Mouse (Mus musculus) liver, embryonic 12.5 days (tissue): ENCODE data around the gene Snx14. TPM values are rescaled to one million over a fixed set of nuclear protein-coding genes. Genes with fewer than 3 reads are reported as not detected.
"Not testable (repeated sequence)": the region's sequence is repeated elsewhere in the genome, so short reads cannot be mapped to it uniquely, and the experiment has no call there.

Experiments
- ATAC-seq: fragments of 200-750 bp; cut with Nextera tagmentation; 2 replicates; pipeline ENCODE4 v1.8.0; 2017; ENCODE audit warnings: moderate number of reproducible peaks, mild to moderate bottlenecking, moderate library complexity
- H3K27ac ChIP-seq: fragments of 300-500 bp; sonication (generic); 2 replicates; pipeline ENCODE4 v1.5.1; 2016; ENCODE audit warnings: mild to moderate bottlenecking
- H3K27me3 ChIP-seq: fragments of 300-500 bp; sonication (generic); replicated peaks from 2 replicates; pipeline ENCODE4 v1.6.1; 2016; ENCODE audit warnings: mild to moderate bottlenecking, moderate library complexity
- H3K36me3 ChIP-seq: fragments of 300-500 bp; sonication (generic); 2 replicates; pipeline ENCODE4 v1.6.1; 2016; ENCODE audit warnings: mild to moderate bottlenecking, moderate library complexity
- H3K4me1 ChIP-seq: fragments of 300-500 bp; sonication (generic); 2 replicates; pipeline ENCODE4 v1.6.1; 2016
- H3K4me2 ChIP-seq: fragments of 300-500 bp; sonication (generic); 2 replicates; pipeline ENCODE4 v1.6.1; 2016; ENCODE audit warnings: mild to moderate bottlenecking, moderate library complexity
- H3K4me3 ChIP-seq: fragments of 300-500 bp; sonication (generic); 2 replicates; pipeline ENCODE4 v1.5.1; 2016; ENCODE audit warnings: mild to moderate bottlenecking, moderate library complexity
- H3K9ac ChIP-seq: fragments of 300-500 bp; sonication (generic); 2 replicates; pipeline ENCODE4 v1.6.1; 2016; ENCODE audit warnings: mild to moderate bottlenecking, moderate library complexity
- H3K9me3 ChIP-seq: fragments of 300-500 bp; sonication (generic); replicated peaks from 2 replicates; pipeline ENCODE4 v1.6.1; 2016; ENCODE audit warnings: mild to moderate bottlenecking, moderate library complexity
- WGBS: fragments of 180-500 bp; shearing (Covaris S2); methylation state at CpG from one replicate; pipeline ENCODE4 v1.1.7; 2016; ENCODE audit not compliant: insufficient replicate concordance; 5-methylcytosine and 5-hydroxymethylcytosine counted together
- polyA plus RNA-seq: library from polyadenylated mRNA; unstranded; fragments of >200 nt; fragmentation: Nextera tagmentation; extraction: Ambion mirVana; gene quantifications from 2 replicates; pipeline ENCODE4 v1.2.1, GENCODE M21; 2016

The Snx14 gene
- 14.5 and 16.0 TPM in 2 replicates for polyA plus RNA-seq

DNA sequence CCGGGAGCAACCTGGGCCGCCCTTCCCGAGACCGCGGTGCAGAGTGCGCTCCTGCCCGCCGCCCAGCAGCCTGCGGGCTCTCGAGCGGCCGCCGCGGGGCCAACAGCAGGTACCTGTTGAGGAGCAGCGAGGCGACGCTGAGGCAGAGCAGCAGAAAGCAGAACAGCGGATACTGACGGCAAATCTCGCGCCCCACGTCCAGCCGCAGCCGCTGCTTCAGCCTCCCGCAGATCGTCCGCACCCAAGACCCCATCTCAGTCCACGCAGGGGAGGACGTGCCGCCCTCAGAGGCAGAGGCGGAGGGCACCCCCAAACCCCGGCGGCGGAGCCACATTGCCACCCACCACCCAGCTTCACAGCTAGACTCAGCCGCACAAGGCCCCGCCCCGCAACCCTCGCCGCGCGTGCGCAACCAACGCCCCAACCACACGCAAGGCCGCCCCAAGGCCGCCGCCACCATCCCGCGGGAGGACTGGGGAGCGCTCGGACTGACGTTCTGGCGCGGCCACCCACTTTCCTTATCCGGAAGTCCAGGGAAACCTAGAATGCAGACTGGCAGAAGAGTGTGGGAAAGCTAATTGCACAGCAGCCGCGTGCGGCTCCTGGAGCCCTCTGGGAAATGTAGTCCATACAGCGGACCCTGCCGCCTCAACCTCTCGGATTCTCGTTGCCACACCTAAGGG is at the start of gene Snx14:
Gene Snx14 (minus strand): TSS at position 404 of the 683 bp plus-strand sequence.
- peak; percentile 97 for ATAC-seq
- peaks cover 27% of the 10 kb centered on the region for H3K4me1 ChIP-seq
- WGBS, result under 1% methylated on average over 62 of the region's 62 CpGs
- H3K27me3 ChIP-seq, result no peaks in the 10 kb centered on the region
- H3K9ac ChIP-seq, result peak within 1 kb of the TSS; percentile 89
- H3K9me3 ChIP-seq, result no peaks in the 10 kb centered on the region
- H3K4me2 ChIP-seq, result peak within 1 kb of the TSS; percentile 93
- H3K36me3 ChIP-seq, result 0 out of 2 replicates have a peak, but pooled peaks cover 6% of the 10 kb centered on the region
- H3K4me3 ChIP-seq, result peak within 1 kb of the TSS; percentile 85
- H3K27ac ChIP-seq, result peak within 1 kb of the TSS; percentile 96

DNA sequence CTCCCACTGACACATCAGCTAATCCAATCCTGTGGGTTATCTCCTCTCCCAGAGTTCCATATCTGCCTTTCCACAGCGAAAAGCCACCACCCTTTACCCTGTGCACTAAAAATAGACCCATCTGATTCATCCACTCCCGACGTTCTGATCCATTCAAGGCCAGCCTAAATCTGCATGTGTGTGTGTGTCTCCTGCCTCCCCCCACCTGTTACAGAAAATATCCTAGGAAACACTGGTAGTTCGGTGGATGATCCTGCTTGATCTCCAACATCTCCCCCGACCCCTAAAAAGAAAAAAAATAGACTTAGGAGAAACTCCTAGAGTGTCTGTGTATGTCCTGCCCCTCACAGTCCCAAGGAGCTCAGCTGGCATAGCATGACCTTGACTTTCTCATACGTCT is 45.8 kb upstream of the Snx14 start:
- H3K4me2 ChIP-seq, result no peak overlapping the region
- WGBS, result 32% methylated on average over 6 of the region's 6 CpGs
- H3K27ac ChIP-seq, result no peak overlapping the region
- H3K4me3 ChIP-seq, result no peak overlapping the region
- H3K9ac ChIP-seq, result no peak overlapping the region
- peaks cover 16% of the 10 kb centered on the region for H3K27me3 ChIP-seq
- no peak for ATAC-seq
- H3K4me1 ChIP-seq, result peaks cover 30% of the 10 kb centered on the region
- H3K9me3 ChIP-seq, result no peaks in the 10 kb centered on the region
- H3K36me3 ChIP-seq, result peaks cover 8% of the 10 kb centered on the region

DNA sequence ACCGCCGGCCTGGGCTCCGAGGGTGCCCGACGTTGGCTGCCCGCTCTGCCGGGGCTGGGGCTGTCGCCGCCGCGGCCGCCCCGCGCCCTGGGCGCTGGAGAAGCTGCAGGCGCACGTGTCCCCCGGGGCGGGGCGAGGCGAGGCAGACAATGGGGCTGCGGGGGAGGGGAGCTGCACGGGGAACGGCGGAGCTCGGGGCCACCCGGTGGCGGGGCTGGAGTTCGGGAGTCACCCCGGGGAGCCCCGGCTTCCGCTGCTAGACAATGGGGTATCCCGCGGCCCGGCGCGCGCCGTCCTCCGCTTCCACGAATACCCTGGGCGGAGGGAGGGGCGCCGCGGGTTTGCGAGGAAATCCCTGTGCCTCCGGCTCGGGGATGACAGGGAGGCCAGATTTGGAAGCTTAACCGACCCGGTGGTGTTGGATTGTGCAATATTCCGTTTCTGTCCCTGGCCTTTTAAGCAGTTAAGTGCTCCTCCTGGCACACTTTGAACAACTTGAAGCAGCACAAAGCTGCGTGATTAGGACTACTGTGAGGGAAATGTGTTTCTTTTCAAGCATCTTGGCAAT is 44.2 kb upstream of the Snx14 start:
- Histone ChIP-seq H3K4me2 (peak overlapping the region; percentile 95), H3K4me3 (peak overlapping the region; percentile 97)
- ATAC-seq, result no peak

DNA sequence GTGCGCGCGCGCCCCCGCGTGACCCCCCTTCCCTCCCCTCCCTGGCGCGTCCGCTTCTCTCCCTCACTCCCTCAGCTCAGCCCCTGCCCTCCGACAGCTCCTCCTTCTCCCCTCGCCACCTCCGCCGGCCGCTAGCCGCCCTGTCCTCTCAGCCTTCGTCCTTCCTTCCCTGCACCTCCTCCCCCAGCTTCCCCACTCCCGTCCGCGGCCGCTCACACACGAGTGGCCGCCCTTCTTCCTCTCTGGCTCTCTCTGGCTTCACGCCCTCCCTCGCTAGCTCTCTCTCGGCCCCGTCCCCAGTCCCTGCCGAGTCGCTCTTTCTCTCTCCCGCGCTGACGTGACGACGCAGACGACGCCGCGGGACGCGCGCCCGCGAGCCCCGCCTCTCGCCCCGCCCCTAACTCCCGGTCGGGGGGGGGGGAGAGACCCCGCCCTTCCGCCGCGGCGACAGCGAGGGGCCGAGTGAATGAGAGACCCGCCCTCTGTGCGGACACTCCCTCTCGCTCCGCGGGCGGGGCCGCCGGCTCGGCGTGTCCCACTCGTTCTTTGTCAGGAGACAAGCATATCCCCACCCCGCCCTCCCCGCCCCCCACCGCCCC is 43.6 kb upstream of the Snx14 start, which contains the start of gene Syncrip:
Gene Syncrip (minus strand): TSS at position 345 of the 599 bp plus-strand sequence.
- Histone ChIP-seq H3K9ac (peak within 1 kb of the TSS; percentile 99), H3K27me3 (peaks cover 16% of the 10 kb centered on the region), H3K36me3 (peaks cover 28% of the 10 kb centered on the region), H3K27ac (peak within 1 kb of the TSS; percentile 97), H3K4me3 (peak within 1 kb of the TSS; percentile 97), H3K4me1 (peaks cover 30% of the 10 kb centered on the region), H3K4me2 (peak within 1 kb of the TSS; percentile 95)
- ATAC-seq, result peak; percentile 90
- H3K9me3 ChIP-seq, result not testable (repeated sequence)
- WGBS, result under 1% methylated on average over 52 of the region's 68 CpGs

More for the DNA sequence above, 44.2 kb upstream of the Snx14 start:
- Histone ChIP-seq H3K27me3 (peaks cover 16% of the 10 kb centered on the region), H3K9ac (peak overlapping the region; percentile 99), H3K9me3 (no peaks in the 10 kb centered on the region), H3K4me1 (peaks cover 30% of the 10 kb centered on the region), H3K27ac (peak overlapping the region; percentile 97), H3K36me3 (peaks cover 22% of the 10 kb centered on the region)
- WGBS, result under 1% methylated on average over 52 of the region's 52 CpGs

DNA sequence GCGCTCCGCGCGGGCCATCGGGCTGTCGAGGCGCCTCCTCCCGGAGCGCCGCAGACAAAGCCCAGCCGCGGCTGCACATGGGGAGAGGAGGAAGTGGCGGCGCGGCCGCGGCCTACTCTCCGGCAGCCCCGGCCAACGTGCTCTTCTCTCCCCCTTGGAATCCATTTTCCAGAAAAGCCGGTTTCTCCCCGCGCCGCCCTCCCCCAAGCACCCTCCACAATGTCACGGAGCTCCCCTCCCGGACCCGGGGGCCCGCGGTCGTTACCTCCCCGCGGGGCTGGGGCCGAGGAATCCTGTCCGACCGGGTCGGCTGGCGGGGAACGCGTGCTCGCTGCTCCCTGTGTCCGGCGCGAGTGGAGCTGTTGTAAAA is 43.0 kb upstream of the Snx14 start:
- Histone ChIP-seq H3K36me3 (peaks cover 33% of the 10 kb centered on the region), H3K4me3 (peak overlapping the region; percentile 97), H3K9ac (peak overlapping the region; percentile 99), H3K27me3 (peaks cover 16% of the 10 kb centered on the region), H3K9me3 (no peaks in the 10 kb centered on the region), H3K4me1 (peaks cover 30% of the 10 kb centered on the region), H3K27ac (peak overlapping the region; percentile 97), H3K4me2 (peak overlapping the region; percentile 95)
- ATAC-seq, result peak; percentile 6
- 1% methylated on average over 35 of the region's 43 CpGs for WGBS

DNA sequence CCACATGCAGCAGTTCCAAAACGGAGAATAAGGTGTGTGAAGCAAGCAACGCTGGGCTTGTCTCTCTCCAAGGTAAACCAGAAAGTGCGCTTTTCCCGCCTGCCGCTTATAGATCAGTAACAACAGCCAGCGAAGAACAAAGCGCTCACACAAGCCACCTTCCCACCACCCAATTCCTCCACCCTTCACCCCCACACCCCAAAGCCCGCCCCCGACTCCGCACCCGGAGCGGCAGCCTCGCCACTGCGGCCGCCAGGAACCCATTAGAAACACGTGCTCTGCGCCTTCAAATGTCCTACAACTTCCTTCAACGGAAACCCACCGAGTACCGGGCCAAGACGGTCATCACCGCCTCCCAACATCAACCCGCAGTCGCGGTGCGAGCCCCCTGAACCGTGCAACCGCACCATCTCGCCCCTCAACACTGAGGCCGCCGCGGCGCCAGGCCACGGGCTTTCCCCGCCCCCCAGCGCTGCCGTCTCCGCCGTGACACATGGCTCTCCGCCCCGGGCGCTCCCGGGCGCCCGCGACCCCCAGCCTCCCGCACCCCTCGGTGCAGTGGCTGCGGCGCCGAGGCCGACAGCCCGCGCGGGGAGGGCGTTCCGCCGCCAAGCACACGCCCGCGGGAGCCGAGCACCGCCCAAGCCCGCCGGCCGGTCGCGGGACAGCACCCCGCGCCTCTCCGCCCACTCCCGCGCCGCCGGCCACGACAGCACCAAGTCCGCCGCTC is 42.5 kb upstream of the Snx14 start:
- Histone ChIP-seq H3K9me3 (no peaks in the 10 kb centered on the region), H3K27me3 (peaks cover 16% of the 10 kb centered on the region), H3K27ac (peak overlapping the region; percentile 97), H3K36me3 (peaks cover 38% of the 10 kb centered on the region), H3K4me1 (peaks cover 30% of the 10 kb centered on the region), H3K9ac (peak overlapping the region; percentile 99), H3K4me2 (peak overlapping the region; percentile 95), H3K4me3 (peak overlapping the region; percentile 97)
- ATAC-seq, result peak; percentile 33
- 1% methylated on average over 74 of the region's 78 CpGs for WGBS

DNA sequence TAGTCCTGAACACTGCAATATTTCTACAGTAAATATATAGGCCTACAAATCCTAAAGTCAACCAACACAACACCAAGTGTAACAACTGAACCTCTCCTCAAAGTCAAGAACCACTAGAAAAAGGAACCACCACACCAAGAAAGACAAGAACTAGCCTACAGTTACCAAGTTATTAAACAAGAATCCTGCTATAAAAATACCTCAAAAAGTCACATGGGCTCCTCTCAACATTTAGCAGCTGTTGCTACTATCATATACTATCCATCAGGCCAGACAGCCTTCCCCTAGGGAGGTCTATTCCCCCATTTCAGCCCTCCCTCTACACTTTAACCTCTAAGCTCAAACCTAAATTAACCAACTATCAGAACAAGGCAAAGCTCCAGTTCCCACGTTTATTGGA is 41.4 kb upstream of the Snx14 start:
- H3K36me3 ChIP-seq, result peaks cover 49% of the 10 kb centered on the region
- peak overlapping the region; percentile 95 for H3K4me2 ChIP-seq
- peaks cover 16% of the 10 kb centered on the region; the same call in 1 of the 2 replicates for H3K27me3 ChIP-seq
- H3K4me1 ChIP-seq, result peaks cover 30% of the 10 kb centered on the region
- H3K9ac ChIP-seq, result peak overlapping the region; percentile 99
- H3K27ac ChIP-seq, result no peak overlapping the region
- 0% methylated on average over 1 of the region's 1 CpGs for WGBS
- H3K9me3 ChIP-seq, result no peaks in the 10 kb centered on the region
- no peak for ATAC-seq
- H3K4me3 ChIP-seq, result peak overlapping the region; percentile 97

DNA sequence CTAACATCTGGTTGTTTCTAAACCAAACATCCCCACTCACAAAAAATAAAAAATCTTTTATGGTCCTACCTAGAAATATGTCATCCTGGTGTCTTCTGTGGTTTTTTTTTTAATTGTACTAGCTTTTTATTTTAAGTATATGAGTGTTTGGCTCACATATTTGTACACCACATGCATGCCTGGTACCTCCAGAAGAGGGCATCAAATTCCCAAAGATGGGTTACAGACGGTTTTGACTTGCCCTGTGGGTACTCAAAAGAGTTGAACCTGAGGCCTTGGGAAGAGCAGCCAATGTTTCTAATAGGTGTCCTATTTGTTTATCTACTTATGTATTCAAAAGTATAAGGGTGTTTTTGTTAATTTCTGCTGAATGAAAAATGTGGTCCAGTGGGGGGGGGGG is 37.4 kb upstream of the Snx14 start:
- Histone ChIP-seq H3K4me2 (no peak overlapping the region), H3K9ac (no peak overlapping the region), H3K9me3 (no peaks in the 10 kb centered on the region), H3K27ac (no peak overlapping the region), H3K27me3 (no peaks in the 10 kb centered on the region), H3K36me3 (peaks cover 82% of the 10 kb centered on the region), H3K4me1 (peaks cover 14% of the 10 kb centered on the region), H3K4me3 (no peak overlapping the region)
- 60% methylated on average over 1 of the region's 1 CpGs for WGBS
- no peak for ATAC-seq

DNA sequence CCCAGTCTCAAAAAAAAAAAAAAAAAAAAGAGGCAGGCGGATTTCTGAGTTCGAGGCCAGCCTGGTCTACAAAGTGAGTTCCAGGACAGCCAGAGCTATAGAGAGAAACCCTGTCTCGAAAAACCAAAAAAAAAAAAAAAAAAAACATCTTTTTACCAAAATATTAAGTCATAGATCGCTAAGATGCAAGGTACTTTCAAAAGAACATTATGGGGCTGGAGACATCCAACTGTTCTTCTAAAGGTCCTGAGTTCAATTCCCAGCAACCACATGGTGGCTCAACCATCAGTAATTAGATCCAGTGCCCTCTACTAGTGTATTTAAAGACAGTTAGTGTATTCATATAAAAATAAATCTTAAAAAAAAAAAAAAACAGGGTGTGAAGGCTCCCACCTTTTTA is 22.3 kb upstream of the Snx14 start:
- ATAC-seq, result not testable (repeated sequence)
- WGBS, result 93% methylated on average over 4 of the region's 4 CpGs
- peaks cover 73% of the 10 kb centered on the region for H3K36me3 ChIP-seq

DNA sequence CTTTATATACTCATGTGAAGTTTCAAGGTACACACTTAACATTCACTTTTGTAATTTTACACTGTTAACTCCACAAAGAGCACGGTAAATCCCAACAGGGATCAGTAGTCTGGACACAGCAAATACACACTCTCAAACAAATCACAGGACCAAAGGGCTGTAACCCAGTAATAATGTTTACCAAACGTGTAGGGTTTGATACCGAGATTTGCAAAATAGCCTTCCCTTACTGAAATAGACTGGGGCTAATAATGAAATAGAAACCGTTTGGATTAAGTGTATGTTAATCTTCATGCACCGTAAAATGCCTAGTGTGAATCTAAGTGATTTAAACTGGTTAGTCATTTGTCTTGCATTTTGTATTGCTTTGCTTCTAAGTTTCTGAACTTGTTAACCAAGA is 1.2 kb upstream of the Snx14 start:
- Histone ChIP-seq H3K27me3 (no peaks in the 10 kb centered on the region), H3K4me1 (peaks cover 27% of the 10 kb centered on the region), H3K9ac (no peak overlapping the region; the same call in 1 of the 2 replicates), H3K9me3 (no peaks in the 10 kb centered on the region), H3K4me3 (peak overlapping the region; percentile 85), H3K36me3 (peaks cover 16% of the 10 kb centered on the region), H3K4me2 (peak overlapping the region; percentile 93), H3K27ac (no peak overlapping the region)
- 26% methylated on average over 5 of the region's 5 CpGs for WGBS
- ATAC-seq, result no peak

More for the DNA sequence above, 22.3 kb upstream of the Snx14 start:
- H3K27me3 ChIP-seq, H3K9me3 ChIP-seq, H3K4me1 ChIP-seq, H3K9ac ChIP-seq, H3K4me2 ChIP-seq, H3K4me3 ChIP-seq, H3K27ac ChIP-seq: not testable (repeated sequence)

DNA sequence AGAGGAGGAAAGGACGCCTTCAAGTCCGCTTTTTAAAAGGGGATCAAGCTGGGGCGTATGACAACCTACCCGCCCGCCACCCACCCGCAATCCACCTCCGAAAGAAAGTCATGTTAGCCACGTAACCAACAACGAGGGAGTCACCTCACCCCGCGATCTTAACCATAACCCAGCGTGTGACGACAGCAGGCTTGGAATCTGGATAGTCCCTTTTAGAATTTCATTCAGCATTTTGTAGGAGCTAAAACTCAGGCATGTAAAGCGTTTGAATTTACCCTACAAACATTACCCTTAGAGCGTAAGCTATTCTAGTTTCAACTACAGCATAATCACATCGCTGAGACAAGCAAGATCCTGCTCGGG is 461 bp upstream of the Snx14 start:
- Histone ChIP-seq H3K4me2 (peak overlapping the region; percentile 93), H3K9ac (peak overlapping the region; percentile 89), H3K4me1 (peaks cover 27% of the 10 kb centered on the region), H3K27ac (peak overlapping the region; percentile 96), H3K27me3 (no peaks in the 10 kb centered on the region), H3K36me3 (peaks cover 9% of the 10 kb centered on the region), H3K4me3 (peak overlapping the region; percentile 85), H3K9me3 (no peaks in the 10 kb centered on the region)
- WGBS, result 3% methylated on average over 17 of the region's 17 CpGs
- no peak; the same call in 1 of the 2 replicates for ATAC-seq
